Mouse (Mus musculus) intestine, embryonic 15.5 days (tissue): ENCODE data around the gene Chchd2. TPM values are rescaled to one million over a fixed set of nuclear protein-coding genes. Genes with fewer than 3 reads are reported as not detected.
"Not testable (repeated sequence)": the region's sequence is repeated elsewhere in the genome, so short reads cannot be mapped to it uniquely, and the experiment has no call there.

Experiments
- ATAC-seq: fragments of 200-750 bp; cut with Nextera tagmentation; 2 replicates; pipeline ENCODE4 v1.8.0; 2017; ENCODE audit warnings: moderate TSS enrichment, moderate library complexity
- H3K27ac ChIP-seq: fragments of 300-500 bp; sonication (generic); 2 replicates; pipeline ENCODE4 v1.5.1; 2015; ENCODE audit warnings: mild to moderate bottlenecking, inconsistent platforms
- H3K27me3 ChIP-seq: fragments of 300-500 bp; sonication (generic); replicated peaks from 2 replicates; pipeline ENCODE4 v1.6.1; 2015; ENCODE audit warnings: inconsistent platforms
- H3K36me3 ChIP-seq: fragments of 300-500 bp; sonication (generic); 2 replicates; pipeline ENCODE4 v1.6.1; 2015; ENCODE audit warnings: inconsistent platforms
- H3K4me1 ChIP-seq: fragments of 300-500 bp; sonication (generic); replicated peaks from 2 replicates; pipeline ENCODE4 v1.6.1; 2015; ENCODE audit warnings: inconsistent platforms
- H3K4me2 ChIP-seq: fragments of 300-500 bp; sonication (generic); replicated peaks from 2 replicates; pipeline ENCODE4 v1.6.1; 2015; ENCODE audit warnings: mild to moderate bottlenecking, inconsistent platforms
- H3K4me3 ChIP-seq: fragments of 300-500 bp; sonication (generic); replicated peaks from 2 replicates; pipeline ENCODE4 v1.5.1; 2015; ENCODE audit warnings: inconsistent platforms
- H3K9ac ChIP-seq: fragments of 300-500 bp; sonication (generic); 2 replicates; pipeline ENCODE4 v1.6.1; 2015; ENCODE audit warnings: inconsistent platforms
- H3K9me3 ChIP-seq: fragments of 300-500 bp; sonication (generic); 2 replicates; pipeline ENCODE4 v1.6.1; 2016; ENCODE audit warnings: inconsistent platforms
- WGBS: fragments of 180-500 bp; shearing (Covaris S2); methylation state at CpG from one replicate; pipeline ENCODE4 v1.1.7; 2015; 5-methylcytosine and 5-hydroxymethylcytosine counted together
- polyA plus RNA-seq: library from polyadenylated mRNA; unstranded; fragments of >200 nt; fragmentation: Nextera tagmentation; extraction: Ambion mirVana; gene quantifications from 2 replicates; pipeline ENCODE4 v1.2.1, GENCODE M21; 2015

The Chchd2 gene
- polyA plus RNA-seq, 1 experiment from 2014 or later = 990 TPM

- H3K27me3 ChIP-seq = no peaks in the 10 kb centered on the region; the same call in 1 of the 2 replicates
- H3K36me3 ChIP-seq = no peaks in the 10 kb centered on the region
- WGBS = 64% methylated on average over 9 of the region's 9 CpGs
- no peak for ATAC-seq
- no peak overlapping the region for H3K27ac ChIP-seq
- H3K9ac ChIP-seq = no peak overlapping the region
- no peaks in the 10 kb centered on the region for H3K9me3 ChIP-seq
- H3K4me1 ChIP-seq = peaks cover 5% of the 10 kb centered on the region; the same call in 1 of the 2 replicates
- peak overlapping the region; percentile 93 for H3K4me2 ChIP-seq
- H3K4me3 ChIP-seq = peak overlapping the region; percentile 68
These were observed 21.9 kb upstream of the Chchd2 start for GRCm38 (mm10) chr5:129909147-129909546.

GRCm38 (mm10) chr5:129908242-129908965 is 21.1 kb upstream of the Chchd2 start, which contains the start of gene Nupr1l:
Nupr1l (plus strand) TSS chr5:129908540.
- no peaks in the 10 kb centered on the region; the same call in 1 of the 2 replicates for H3K27me3 ChIP-seq
- WGBS = under 1% methylated on average over 63 of the region's 63 CpGs
- ATAC-seq = peak; percentile 99

GRCm38 (mm10) chr5:129907775-129908174 is 20.5 kb upstream of the Chchd2 start:
- no peak overlapping the region for H3K27ac ChIP-seq
- H3K36me3 ChIP-seq = no peaks in the 10 kb centered on the region
- H3K27me3 ChIP-seq = no peaks in the 10 kb centered on the region; the same call in 1 of the 2 replicates
- H3K4me2 ChIP-seq = peak overlapping the region; percentile 93
- no peaks in the 10 kb centered on the region for H3K9me3 ChIP-seq
- no peak for ATAC-seq
- peak overlapping the region; percentile 68 for H3K4me3 ChIP-seq
- 21% methylated on average over 4 of the region's 4 CpGs for WGBS
- H3K9ac ChIP-seq = no peak overlapping the region
- peaks cover 5% of the 10 kb centered on the region; the same call in 1 of the 2 replicates for H3K4me1 ChIP-seq

More at GRCm38 (mm10) chr5:129908242-129908965, 21.1 kb upstream of the Chchd2 start, which contains the start of gene Nupr1l:
- Histone ChIP-seq H3K9me3 (no peaks in the 10 kb centered on the region), H3K4me1 (peaks cover 5% of the 10 kb centered on the region; the same call in 1 of the 2 replicates), H3K36me3 (no peaks in the 10 kb centered on the region), H3K4me3 (peak within 1 kb of the TSS; percentile 68), H3K9ac (peak within 1 kb of the TSS; percentile 76), H3K4me2 (peak within 1 kb of the TSS; percentile 93), H3K27ac (peak within 1 kb of the TSS; percentile 80)

- no peak within 1 kb of the TSS for H3K4me2 ChIP-seq
- ATAC-seq = no peak
- no peak within 1 kb of the TSS for H3K27ac ChIP-seq
- 97% methylated on average over 1 of the region's 1 CpGs for WGBS
- no peaks in the 10 kb centered on the region for H3K27me3 ChIP-seq
- no peak within 1 kb of the TSS for H3K9ac ChIP-seq
- H3K4me3 ChIP-seq = no peak within 1 kb of the TSS
- H3K4me1 ChIP-seq = 0 out of 2 replicates have a peak, but pooled peaks cover 6% of the 10 kb centered on the region
- no peaks in the 10 kb centered on the region for H3K36me3 ChIP-seq
- H3K9me3 ChIP-seq = no peaks in the 10 kb centered on the region
These were observed 11.2 kb upstream of the Chchd2 start, which contains the start of gene Phkg1 for GRCm38 (mm10) chr5:129898449-129898848. Phkg1 (minus strand) TSS chr5:129898549.

GRCm38 (mm10) chr5:129895198-129896088 is 8.2 kb upstream of the Chchd2 start, which contains the start of gene Zbed5:
Zbed5 (plus strand) TSS chr5:129895723.
- peak; percentile 100 for ATAC-seq
- peak within 1 kb of the TSS; percentile 89 for H3K4me2 ChIP-seq
- H3K9ac ChIP-seq = peak within 1 kb of the TSS; percentile 54
- H3K27me3 ChIP-seq = no peaks in the 10 kb centered on the region
- H3K4me1 ChIP-seq = 0 out of 2 replicates have a peak, but pooled peaks cover 6% of the 10 kb centered on the region
- H3K27ac ChIP-seq = no peak within 1 kb of the TSS
- no peaks in the 10 kb centered on the region for H3K9me3 ChIP-seq
- peak within 1 kb of the TSS; percentile 63 for H3K4me3 ChIP-seq
- no peaks in the 10 kb centered on the region for H3K36me3 ChIP-seq
- WGBS = 2% methylated on average over 44 of the region's 44 CpGs

GRCm38 (mm10) chr5:129890390-129890789 is 3.1 kb upstream of the Chchd2 start:
- H3K27ac ChIP-seq, H3K9me3 ChIP-seq, H3K9ac ChIP-seq, H3K36me3 ChIP-seq, H3K27me3 ChIP-seq, ATAC-seq, H3K4me3 ChIP-seq, H3K4me2 ChIP-seq, H3K4me1 ChIP-seq: not testable (repeated sequence)
- 75% methylated on average over 7 of the region's 7 CpGs for WGBS

- peak overlapping the region; percentile 65 for H3K4me3 ChIP-seq
- WGBS = 28% methylated on average over 10 of the region's 10 CpGs
- peak overlapping the region; percentile 68 for H3K4me2 ChIP-seq
- H3K9me3 ChIP-seq = no peaks in the 10 kb centered on the region
- H3K27me3 ChIP-seq = no peaks in the 10 kb centered on the region
- H3K4me1 ChIP-seq = 0 out of 2 replicates have a peak, but pooled peaks cover 8% of the 10 kb centered on the region
- peaks cover 11% of the 10 kb centered on the region for H3K36me3 ChIP-seq
- peak overlapping the region; percentile 79 for H3K9ac ChIP-seq
- no peak overlapping the region for H3K27ac ChIP-seq
- no peak for ATAC-seq
These were observed 999 bp downstream of the Chchd2 start for GRCm38 (mm10) chr5:129886271-129886670.

GRCm38 (mm10) chr5:129879888-129880287 is 7.4 kb downstream of the Chchd2 start:
- Histone ChIP-seq H3K9me3 (no peaks in the 10 kb centered on the region), H3K4me1 (0 out of 2 replicates have a peak, but pooled peaks cover 3% of the 10 kb centered on the region), H3K27ac (no peak overlapping the region), H3K9ac (no peak overlapping the region), H3K36me3 (peaks cover 16% of the 10 kb centered on the region), H3K27me3 (no peaks in the 10 kb centered on the region), H3K4me2 (no peak overlapping the region), H3K4me3 (no peak overlapping the region)
- WGBS = 70% methylated on average over 3 of the region's 3 CpGs
- no peak for ATAC-seq

GRCm38 (mm10) chr5:129878946-129879345 is 8.3 kb downstream of the Chchd2 start:
- Histone ChIP-seq H3K4me2 (no peak overlapping the region), H3K4me3 (no peak overlapping the region), H3K9me3 (no peaks in the 10 kb centered on the region), H3K27ac (no peak overlapping the region), H3K4me1 (no peaks in the 10 kb centered on the region), H3K9ac (no peak overlapping the region), H3K36me3 (peaks cover 16% of the 10 kb centered on the region), H3K27me3 (no peaks in the 10 kb centered on the region)
- WGBS = 42% methylated on average over 2 of the region's 2 CpGs
- peak; percentile 74 for ATAC-seq

GRCm38 (mm10) chr5:129877731-129878455 is 9.4 kb downstream of the Chchd2 start:
- 72% methylated on average over 9 of the region's 9 CpGs for WGBS
- H3K4me2 ChIP-seq = no peak overlapping the region
- H3K36me3 ChIP-seq = peaks cover 11% of the 10 kb centered on the region
- H3K9me3 ChIP-seq = no peaks in the 10 kb centered on the region
- no peaks in the 10 kb centered on the region for H3K4me1 ChIP-seq
- no peak overlapping the region for H3K9ac ChIP-seq
- H3K27me3 ChIP-seq = no peaks in the 10 kb centered on the region
- ATAC-seq = no peak
- H3K27ac ChIP-seq = no peak overlapping the region
- no peak overlapping the region for H3K4me3 ChIP-seq

GRCm38 (mm10) chr5:129875098-129875497 is 12.2 kb downstream of the Chchd2 start:
- Histone ChIP-seq H3K4me1 (no peaks in the 10 kb centered on the region), H3K27me3 (no peaks in the 10 kb centered on the region), H3K36me3 (no peaks in the 10 kb centered on the region), H3K9me3 (no peaks in the 10 kb centered on the region), H3K4me2 (no peak overlapping the region), H3K9ac (no peak overlapping the region), H3K4me3 (no peak overlapping the region), H3K27ac (no peak overlapping the region)
- WGBS = 81% methylated on average over 11 of the region's 11 CpGs
- no peak for ATAC-seq
